Mouse (Mus musculus): ENCODE results near the gene Mcts1.

The Mcts1 gene

GRCm38 (mm10) chrX:38600177-38600994, at the start of gene Mcts1:
Gene Mcts1 (plus strand): TSS chrX:38600578.
- DNase-seq, result peak; percentile 58

GRCm38 (mm10) chrX:38553255-38553654, 47.1 kb upstream of the Mcts1 start:
- DNase-seq, result no peak

- DNase-seq, result peak; percentile 28
These were observed 36.3 kb upstream of the Mcts1 start for GRCm38 (mm10) chrX:38563941-38564541.

GRCm38 (mm10) chrX:38564542-38565175, 35.7 kb upstream of the Mcts1 start:
- DNase-seq, result peak; percentile 84

- DNase-seq, result no peak
These were observed 35.2 kb upstream of the Mcts1 start for GRCm38 (mm10) chrX:38565176-38565542.

GRCm38 (mm10) chrX:38566521-38567205, 33.7 kb upstream of the Mcts1 start:
- no peak for DNase-seq

- DNase-seq, result no peak
These were observed 24.3 kb upstream of the Mcts1 start, which contains the start of gene Cul4b for GRCm38 (mm10) chrX:38576078-38576477. Gene Cul4b (minus strand): TSS chrX:38576196.

GRCm38 (mm10) chrX:38581140-38581539, 19.2 kb upstream of the Mcts1 start:
- DNase-seq, result no peak

- DNase-seq, result no peak
These were observed 17.1 kb upstream of the Mcts1 start for GRCm38 (mm10) chrX:38583261-38583660.

- no peak for DNase-seq
These were observed 10.6 kb upstream of the Mcts1 start for GRCm38 (mm10) chrX:38589827-38590226.

GRCm38 (mm10) chrX:38591749-38592148, 8.6 kb upstream of the Mcts1 start:
- no peak for DNase-seq

- no peak for DNase-seq
These were observed 7.0 kb upstream of the Mcts1 start for GRCm38 (mm10) chrX:38593180-38593889.

GRCm38 (mm10) chrX:38600995-38601369, 604 bp downstream of the Mcts1 start:
- DNase-seq, result peak; percentile 12

GRCm38 (mm10) chrX:38634801-38635637, 34.6 kb downstream of the Mcts1 start, which contains the start of gene C1galt1c1:
Gene C1galt1c1 (minus strand): TSS chrX:38635087.
- peak; percentile 89 for DNase-seq

- DNase-seq, result no peak
These were observed 35.2 kb downstream of the Mcts1 start for GRCm38 (mm10) chrX:38635638-38635931.

- DNase-seq, result no peak
These were observed 41.1 kb downstream of the Mcts1 start for GRCm38 (mm10) chrX:38641435-38641834.

GRCm38 (mm10) chrX:38642183-38642582, 41.8 kb downstream of the Mcts1 start:
- no peak for DNase-seq

GRCm38 (mm10) chrX:38650404-38651039, 50.1 kb downstream of the Mcts1 start:
- DNase-seq, result no peak

GRCm38 (mm10) chrX:38651167-38651566, 50.8 kb downstream of the Mcts1 start:
- DNase-seq, result no peak

- DNase-seq, result no peak
These were observed 52.8 kb downstream of the Mcts1 start for GRCm38 (mm10) chrX:38653181-38653580.

- DNase-seq, result no peak
These were observed 54.3 kb downstream of the Mcts1 start for GRCm38 (mm10) chrX:38654681-38655080.

All from cerebellum, adult 11 months (tissue).